Mouse (Mus musculus) limb, embryonic 14.5 days (tissue): ENCODE data around the gene Calm3. TPM values are rescaled to one million over a fixed set of nuclear protein-coding genes. Genes with fewer than 3 reads are reported as not detected.

Source experiments
- ATAC-seq: fragments of 200-750 bp; cut with Nextera tagmentation; 2 replicates; pipeline ENCODE4 v1.8.0; 2017; ENCODE audit warnings: low read depth, moderate number of reproducible peaks, moderate TSS enrichment; ENCODE audit not compliant: low FRiP score
- DNase-seq: peaks from one replicate; pipeline ENCODE4 v3.0.0-alpha.2; 2015; ENCODE audit warnings: low spot score
- H3K27ac ChIP-seq: fragments of 300-500 bp; sonication (generic); replicated peaks from 2 replicates; pipeline ENCODE4 v1.5.1; 2014; ENCODE audit warnings: low read depth, mild to moderate bottlenecking, low read length, moderate library complexity, mixed read lengths
- H3K27me3 ChIP-seq: fragments of 300-500 bp; sonication (generic); 2 replicates; pipeline ENCODE4 v1.6.1; 2014; ENCODE audit warnings: low read length, mixed read lengths; ENCODE audit not compliant: control insufficient read depth, insufficient read depth
- H3K36me3 ChIP-seq: fragments of 300-500 bp; sonication (generic); 2 replicates; pipeline ENCODE4 v1.6.1; 2014; ENCODE audit warnings: mild to moderate bottlenecking, low read length, moderate library complexity, mixed read lengths; ENCODE audit not compliant: control insufficient read depth, insufficient read depth
- H3K4me1 ChIP-seq: fragments of 300-500 bp; sonication (generic); 2 replicates; pipeline ENCODE4 v1.6.1; 2014; ENCODE audit warnings: antibody characterized with exemption, low read length, mixed read lengths; ENCODE audit not compliant: control insufficient read depth, insufficient read depth
- H3K4me2 ChIP-seq: fragments of 300-500 bp; sonication (generic); replicated peaks from 2 replicates; pipeline ENCODE4 v1.6.1; 2014; ENCODE audit warnings: low read depth, mild to moderate bottlenecking, low read length, moderate library complexity; ENCODE audit not compliant: severe bottlenecking
- H3K4me3 ChIP-seq: fragments of 300-500 bp; sonication (generic); replicated peaks from 2 replicates; pipeline ENCODE4 v1.5.1; 2014; ENCODE audit warnings: low read length
- H3K9ac ChIP-seq: fragments of 300-500 bp; sonication (generic); 2 replicates; pipeline ENCODE4 v1.6.1; 2014; ENCODE audit warnings: mild to moderate bottlenecking, low read depth, low read length, moderate library complexity; ENCODE audit not compliant: severe bottlenecking
- H3K9me3 ChIP-seq: fragments of 300-500 bp; sonication (generic); 2 replicates; pipeline ENCODE4 v1.6.1; 2016; ENCODE audit warnings: low read length; ENCODE audit not compliant: control insufficient read depth
- POLR2A ChIP-seq: fragments of 200-500 bp; IDR thresholded peaks from 2 replicates; pipeline ENCODE4 v1.8.0; 2012; ENCODE audit warnings: inconsistent platforms, mild to moderate bottlenecking, moderate library complexity, borderline replicate concordance; ENCODE audit not compliant: insufficient read depth, insufficient read length; ENCODE audit errors: extremely low read depth
- WGBS: fragments of 180-500 bp; shearing (Covaris S2); extraction: QIAGEN DNeasy Blood & Tissue Kit; methylation state at CpG from one replicate; pipeline ENCODE4 v1.1.7; 2014; 5-methylcytosine and 5-hydroxymethylcytosine counted together
- polyA plus RNA-seq, 2 experiments: library from polyadenylated mRNA; depleted of rRNA in 1 of 2; stranded (reverse) in 1 of 2; unstranded in 1 of 2; fragments of >200 nt; fragmentation: Nextera tagmentation in 1 of 2; extraction: Ambion mirVana in 1 of 2; gene quantifications; 2 replicates each; pipeline versions ENCODE4 v1.2.1 to v1.2.3; 2012 to 2014

The Calm3 gene
- polyA plus RNA-seq, 2 experiments: 156 to 281 TPM

DNA sequence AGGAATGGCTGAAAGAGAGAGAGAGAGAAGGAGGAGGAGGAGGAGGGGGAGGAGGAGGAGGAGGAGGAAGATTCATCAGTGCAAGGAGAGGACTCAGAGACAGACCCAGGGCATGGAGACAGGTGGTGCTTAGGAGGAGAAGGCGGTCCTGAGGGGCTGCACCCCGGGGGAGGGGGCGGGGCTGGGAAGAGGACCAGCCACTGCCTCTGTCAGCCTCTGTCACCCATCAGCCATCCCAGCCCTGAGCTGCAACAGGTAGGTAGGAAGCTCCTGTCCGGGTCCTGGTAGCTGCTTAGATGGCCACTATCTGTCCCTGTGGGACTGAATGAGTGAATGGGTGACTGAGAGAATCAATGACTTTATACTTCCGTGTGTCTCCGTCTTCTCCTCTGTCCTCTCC, 30.3 kb downstream of the Calm3 start:
- TF ChIP-seq POLR2A: no peak
- Histone ChIP-seq H3K36me3 (peaks cover 2% of the 10 kb centered on the region), H3K9me3 (no peaks in the 10 kb centered on the region), H3K27ac (no peak overlapping the region), H3K27me3 (no peaks in the 10 kb centered on the region), H3K9ac (no peak overlapping the region), H3K4me2 (peak overlapping the region; percentile 71; the same call in 1 of the 2 replicates), H3K4me1 (peaks cover 34% of the 10 kb centered on the region), H3K4me3 (no peak overlapping the region)
- no peak for DNase-seq
- WGBS: 2% methylated on average over 3 of the region's 6 CpGs
- no peak for ATAC-seq

DNA sequence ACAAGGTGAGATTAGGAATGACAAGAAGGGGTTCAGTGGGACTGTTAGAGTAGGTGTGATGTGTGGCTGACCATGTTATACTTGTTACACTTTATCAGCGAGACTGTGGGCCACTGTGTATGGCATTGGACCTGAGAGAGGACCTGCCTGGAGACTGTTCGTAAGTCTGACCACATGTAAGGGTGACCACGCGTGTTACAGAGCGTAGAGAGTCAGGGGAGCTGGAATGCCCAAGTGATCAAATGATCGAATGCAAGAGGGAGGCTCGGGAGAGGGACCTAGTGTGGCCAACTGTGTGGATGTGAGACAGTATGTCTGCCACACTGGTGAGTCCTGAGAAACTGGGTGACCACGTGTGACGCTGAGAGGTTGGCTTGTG, 31.6 kb downstream of the Calm3 start:
- ATAC-seq (no peak), DNase-seq (no peak)
- no peaks in the 10 kb centered on the region for H3K27me3 ChIP-seq
- no peak overlapping the region for H3K27ac ChIP-seq
- H3K9ac ChIP-seq: peak overlapping the region; percentile 34
- no peak for TF ChIP-seq POLR2A
- 44% methylated on average over 9 of the region's 9 CpGs for WGBS
- H3K4me2 ChIP-seq: peak overlapping the region; percentile 71
- H3K36me3 ChIP-seq: peaks cover 14% of the 10 kb centered on the region
- no peaks in the 10 kb centered on the region for H3K9me3 ChIP-seq
- H3K4me3 ChIP-seq: peak overlapping the region; percentile 30
- H3K4me1 ChIP-seq: peaks cover 34% of the 10 kb centered on the region

DNA sequence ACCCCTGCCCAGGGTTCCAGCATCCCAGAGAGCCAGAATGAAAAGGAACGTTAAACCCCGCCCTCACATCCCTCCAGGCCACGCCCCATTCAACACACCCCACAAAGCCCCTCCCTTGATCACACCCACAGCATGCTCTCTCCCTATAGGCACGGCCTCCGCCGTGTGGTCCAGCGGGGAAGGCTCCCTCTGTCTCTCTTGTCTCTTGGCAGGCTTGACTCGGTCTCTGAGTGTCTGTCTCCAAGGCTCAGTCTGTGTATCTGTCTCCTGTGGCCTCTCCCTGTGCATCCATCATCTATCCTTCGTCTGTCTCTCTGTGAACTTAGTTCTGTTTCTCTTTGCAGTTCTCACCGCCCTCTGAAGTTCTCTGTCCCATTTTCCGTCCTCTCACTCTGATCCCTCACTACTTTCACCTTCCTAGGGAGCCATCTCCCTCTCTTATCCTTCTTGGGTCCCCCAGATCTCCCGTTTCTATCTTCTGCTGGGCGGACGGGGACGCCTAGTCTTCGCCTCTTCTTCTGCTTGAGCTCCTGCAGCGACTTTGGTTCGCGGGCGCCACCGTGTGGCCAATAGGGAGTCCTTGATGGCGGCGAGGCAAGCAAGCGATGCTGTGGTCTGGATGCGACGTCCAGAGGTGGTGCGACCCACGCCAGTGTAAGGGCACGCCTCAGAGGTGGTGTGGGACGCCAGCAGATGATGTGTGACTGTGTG, 32.1 kb downstream of the Calm3 start, which contains the start of gene Gng8:
Gene Gng8, plus strand, starts transcription at position 146 of the 711 bp plus-strand sequence.
- 0 out of 2 replicates have a peak, but pooled peaks have one; percentile 7 for TF ChIP-seq POLR2A
- H3K4me1 ChIP-seq: peaks cover 34% of the 10 kb centered on the region
- peak within 1 kb of the TSS; percentile 90 for H3K27ac ChIP-seq
- 1% methylated on average over 30 of the region's 30 CpGs for WGBS
- peak within 1 kb of the TSS; percentile 71 for H3K4me2 ChIP-seq
- DNase-seq: peak; percentile 89
- H3K36me3 ChIP-seq: peaks cover 19% of the 10 kb centered on the region
- H3K27me3 ChIP-seq: no peaks in the 10 kb centered on the region
- ATAC-seq: peak; percentile 86
- peak within 1 kb of the TSS; percentile 45 for H3K9ac ChIP-seq
- no peaks in the 10 kb centered on the region for H3K9me3 ChIP-seq
- peak within 1 kb of the TSS; percentile 30 for H3K4me3 ChIP-seq

GRCm38 (mm10) chr7:16890944-16891343, 33.0 kb downstream of the Calm3 start:
- TF ChIP-seq POLR2A: peak; percentile 74; the same call in 1 of the 2 replicates

GRCm38 (mm10) chr7:16890536-16890935, 33.4 kb downstream of the Calm3 start:
- Histone ChIP-seq H3K36me3 (peaks cover 32% of the 10 kb centered on the region), H3K27me3 (no peaks in the 10 kb centered on the region)
- no peak for DNase-seq

More at GRCm38 (mm10) chr7:16890944-16891343, 33.0 kb downstream of the Calm3 start:
- peaks cover 3% of the 10 kb centered on the region for H3K9me3 ChIP-seq
- ATAC-seq (peak; percentile 86), DNase-seq (peak; percentile 93)
- H3K27me3 ChIP-seq: no peaks in the 10 kb centered on the region
- H3K4me3 ChIP-seq: peak overlapping the region; percentile 30
- H3K27ac ChIP-seq: peak overlapping the region; percentile 90
- H3K9ac ChIP-seq: peak overlapping the region; percentile 45
- peaks cover 34% of the 10 kb centered on the region for H3K4me1 ChIP-seq
- H3K36me3 ChIP-seq: peaks cover 28% of the 10 kb centered on the region
- 2% methylated on average over 23 of the region's 23 CpGs for WGBS
- H3K4me2 ChIP-seq: peak overlapping the region; percentile 71

More at GRCm38 (mm10) chr7:16890536-16890935, 33.4 kb downstream of the Calm3 start:
- H3K9ac ChIP-seq: peak overlapping the region; percentile 45
- WGBS: 13% methylated on average over 6 of the region's 6 CpGs
- peak overlapping the region; percentile 90 for H3K27ac ChIP-seq
- peaks cover 7% of the 10 kb centered on the region for H3K9me3 ChIP-seq
- H3K4me1 ChIP-seq: peaks cover 34% of the 10 kb centered on the region
- no peak for TF ChIP-seq POLR2A
- H3K4me3 ChIP-seq: peak overlapping the region; percentile 30
- peak overlapping the region; percentile 71 for H3K4me2 ChIP-seq
- ATAC-seq: peak; percentile 2
